In the genomic region with DNA sequence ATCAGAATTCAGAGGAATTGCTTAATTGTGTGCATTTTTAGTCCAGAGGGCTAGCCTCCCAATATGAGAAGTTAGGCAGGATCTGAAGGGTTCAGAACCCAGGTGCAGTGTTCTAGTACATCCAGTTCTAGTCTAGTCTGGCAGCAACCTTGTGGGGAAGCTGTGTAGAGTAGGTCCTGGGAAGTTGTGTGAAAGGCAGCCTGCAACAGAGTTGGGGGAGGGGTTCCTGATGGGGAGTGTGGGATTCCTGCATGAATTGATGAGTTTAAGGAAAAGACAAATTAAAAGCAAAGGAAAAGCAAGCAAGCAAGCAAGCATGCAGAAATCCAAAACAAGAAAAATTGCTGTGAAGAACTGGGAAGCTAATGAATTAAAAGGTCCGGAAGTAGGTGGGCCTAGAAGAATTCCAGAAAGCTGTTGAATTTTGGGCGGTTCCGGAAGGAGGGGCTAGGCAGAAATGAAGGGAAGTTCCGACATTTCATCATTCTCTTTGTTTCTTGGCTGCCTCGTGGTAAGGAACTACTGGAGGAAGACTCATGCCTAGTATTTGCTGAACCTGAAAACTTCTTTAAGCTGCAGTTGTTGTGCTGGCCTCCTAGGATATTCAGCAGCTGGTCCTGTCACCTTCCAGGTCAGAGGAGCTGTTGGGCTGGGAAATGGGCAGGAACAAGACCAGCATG, we compare ENCODE assay signal across 18 mouse cellular contexts.
"Had no signal": no experiment of that assay in that cellular context is flagged by ENCODE, and none has a peak within 500 bp of the region (broad histone marks: within the 10 kb centered on the region; RNA-seq: fewer than 3 reads in every experiment).

No protein-coding gene starts in this region.

- H3K4me3 ChIP-seq: kidney, embryonic 15.5 days; left cerebral cortex, adult 2 months; liver, embryonic 13.5 days; midbrain, embryonic 12.5 days; midbrain, embryonic 15.5 days; neural tube, embryonic 12.5 days had no signal

- DNase-seq: kidney, postnatal 10 days; kidney, postnatal 36 days; layer of hippocampus, postnatal 36 days; liver, embryonic 13.5 days; lung, adult 2 months; lung, postnatal 14 days; lung, postnatal 4 days; retina, postnatal 1 day; right cerebral cortex, postnatal 25 days; thymus, adult 2 months; thymus, postnatal 14 days; thymus, postnatal 4 days had no signal

- H3K4me1 ChIP-seq: kidney, embryonic 15.5 days; liver, embryonic 13.5 days; midbrain, embryonic 12.5 days; midbrain, embryonic 15.5 days; neural tube, embryonic 12.5 days had no signal

- H3K9ac ChIP-seq: kidney, embryonic 15.5 days; liver, embryonic 13.5 days; midbrain, embryonic 12.5 days; midbrain, embryonic 15.5 days; neural tube, embryonic 12.5 days had no signal

- H3K27me3 ChIP-seq: kidney, embryonic 15.5 days; liver, embryonic 13.5 days; midbrain, embryonic 12.5 days; midbrain, embryonic 15.5 days; neural tube, embryonic 12.5 days had no signal

- H3K36me3 ChIP-seq: kidney, embryonic 15.5 days; liver, embryonic 13.5 days; midbrain, embryonic 12.5 days; midbrain, embryonic 15.5 days; neural tube, embryonic 12.5 days had no signal

- ATAC-seq: midbrain, embryonic 15.5 days had no signal

- H3K27ac ChIP-seq: kidney, embryonic 15.5 days; left cerebral cortex, adult 2 months; liver, embryonic 13.5 days; midbrain, embryonic 12.5 days; midbrain, embryonic 15.5 days; neural tube, embryonic 12.5 days; stomach, postnatal 0 days had no signal
